Mouse (Mus musculus) forelimb bud, embryonic 11.5 days (tissue): ENCODE data around the gene Rex1bd.

ENCODE experiments used
- DNase-seq: peaks from one replicate; pipeline ENCODE4 v3.0.0-alpha.2; 2012; ENCODE audit warnings: low read depth, low spot score

The Rex1bd gene

GRCm38 (mm10) chr8:70506328-70507026 is at the start of gene Rex1bd:
Rex1bd (minus strand) TSS chr8:70506752.
- DNase-seq = peak; percentile 93

- no peak for DNase-seq
Measured at GRCm38 (mm10) chr8:70555079-70555747, 48.7 kb upstream of the Rex1bd start.

GRCm38 (mm10) chr8:70553740-70554139 is 47.2 kb upstream of the Rex1bd start:
- no peak for DNase-seq

GRCm38 (mm10) chr8:70552836-70553235 is 46.3 kb upstream of the Rex1bd start:
- no peak for DNase-seq

- no peak for DNase-seq
Measured at GRCm38 (mm10) chr8:70551558-70552161, 45.1 kb upstream of the Rex1bd start.

GRCm38 (mm10) chr8:70549412-70550184 is 43.0 kb upstream of the Rex1bd start:
- no peak for DNase-seq

GRCm38 (mm10) chr8:70547762-70548161 is 41.2 kb upstream of the Rex1bd start:
- no peak for DNase-seq

GRCm38 (mm10) chr8:70546412-70546811 is 39.9 kb upstream of the Rex1bd start:
- no peak for DNase-seq

GRCm38 (mm10) chr8:70544200-70544687 is 37.7 kb upstream of the Rex1bd start:
- DNase-seq = no peak

GRCm38 (mm10) chr8:70541081-70541480 is 34.5 kb upstream of the Rex1bd start:
- DNase-seq = no peak

- DNase-seq = no peak
Measured at GRCm38 (mm10) chr8:70540507-70541071, 34.0 kb upstream of the Rex1bd start.

GRCm38 (mm10) chr8:70540013-70540506 is 33.5 kb upstream of the Rex1bd start:
- DNase-seq = no peak

GRCm38 (mm10) chr8:70539077-70539813 is 32.7 kb upstream of the Rex1bd start, which contains the start of gene Ell:
Ell (plus strand) TSS chr8:70539457.
- peak; percentile 97 for DNase-seq

GRCm38 (mm10) chr8:70538633-70539076 is 32.1 kb upstream of the Rex1bd start:
- DNase-seq = peak; percentile 99

GRCm38 (mm10) chr8:70538024-70538579 is 31.6 kb upstream of the Rex1bd start:
- DNase-seq = peak; percentile 21

- DNase-seq = no peak
Measured at GRCm38 (mm10) chr8:70535701-70536100, 29.1 kb upstream of the Rex1bd start.

- DNase-seq = no peak
Measured at GRCm38 (mm10) chr8:70535221-70535620, 28.7 kb upstream of the Rex1bd start.

GRCm38 (mm10) chr8:70534281-70534680 is 27.7 kb upstream of the Rex1bd start:
- DNase-seq = no peak

- DNase-seq = no peak
Measured at GRCm38 (mm10) chr8:70530314-70530713, 23.8 kb upstream of the Rex1bd start.

GRCm38 (mm10) chr8:70529741-70530161 is 23.2 kb upstream of the Rex1bd start:
- DNase-seq = no peak
